Mouse (Mus musculus): ENCODE data around the gene 1700125H20Rik.

The 1700125H20Rik gene

GRCm38 (mm10) chr11:85184839-85185238 is 14.6 kb downstream of the 1700125H20Rik start:
- DNase-seq = no peak

GRCm38 (mm10) chr11:85189110-85189509 is 18.9 kb downstream of the 1700125H20Rik start:
- no peak for DNase-seq

- no peak for DNase-seq
These were observed 20.5 kb downstream of the 1700125H20Rik start for GRCm38 (mm10) chr11:85190741-85191140.

GRCm38 (mm10) chr11:85194206-85194605 is 24.0 kb downstream of the 1700125H20Rik start:
- DNase-seq = no peak

GRCm38 (mm10) chr11:85196046-85196445 is 25.8 kb downstream of the 1700125H20Rik start:
- DNase-seq = no peak

- no peak for DNase-seq
These were observed 28.7 kb downstream of the 1700125H20Rik start for GRCm38 (mm10) chr11:85198906-85199305.

GRCm38 (mm10) chr11:85206231-85206630 is 36.0 kb downstream of the 1700125H20Rik start:
- DNase-seq = no peak

GRCm38 (mm10) chr11:85211151-85211550 is 40.9 kb downstream of the 1700125H20Rik start:
- no peak for DNase-seq

- no peak for DNase-seq
These were observed 43.0 kb downstream of the 1700125H20Rik start for GRCm38 (mm10) chr11:85213215-85213614.

GRCm38 (mm10) chr11:85214679-85215078 is 44.5 kb downstream of the 1700125H20Rik start:
- no peak for DNase-seq

- DNase-seq = no peak
These were observed 48.8 kb downstream of the 1700125H20Rik start for GRCm38 (mm10) chr11:85219014-85219413.

- no peak for DNase-seq
These were observed 52.4 kb downstream of the 1700125H20Rik start for GRCm38 (mm10) chr11:85222561-85222960.

- DNase-seq = no peak
These were observed 53.0 kb downstream of the 1700125H20Rik start for GRCm38 (mm10) chr11:85223248-85223647.

Measured in retina, postnatal 1 day (tissue).